Mouse (Mus musculus) heart, embryonic 15.5 days (tissue): ENCODE measurements around the gene Fam129a. TPM values are rescaled to one million over a fixed set of nuclear protein-coding genes. Genes with fewer than 3 reads are reported as not detected.

Experiments
- ATAC-seq: fragments of 200-750 bp; cut with Nextera tagmentation; replicated peaks from 2 replicates; pipeline ENCODE4 v1.8.0; 2017; ENCODE audit warnings: low read depth, moderate TSS enrichment; ENCODE audit not compliant: insufficient number of reproducible peaks, insufficient read depth, low FRiP score
- H3K27ac ChIP-seq: fragments of 300-500 bp; sonication (generic); 2 replicates; pipeline ENCODE4 v1.5.1; 2015; ENCODE audit warnings: mild to moderate bottlenecking, inconsistent platforms
- H3K27me3 ChIP-seq: fragments of 300-500 bp; sonication (generic); 2 replicates; pipeline ENCODE4 v1.6.1; 2015; ENCODE audit warnings: inconsistent platforms
- H3K36me3 ChIP-seq: fragments of 300-500 bp; sonication (generic); 2 replicates; pipeline ENCODE4 v1.6.1; 2015; ENCODE audit warnings: mild to moderate bottlenecking, inconsistent platforms
- H3K4me1 ChIP-seq: fragments of 300-500 bp; sonication (generic); replicated peaks from 2 replicates; pipeline ENCODE4 v1.6.1; 2015; ENCODE audit warnings: inconsistent platforms
- H3K4me2 ChIP-seq: fragments of 300-500 bp; sonication (generic); 2 replicates; pipeline ENCODE4 v1.6.1; 2015; ENCODE audit warnings: inconsistent platforms, mild to moderate bottlenecking, moderate library complexity
- H3K4me3 ChIP-seq: fragments of 300-500 bp; sonication (generic); 2 replicates; pipeline ENCODE4 v1.5.1; 2015; ENCODE audit warnings: mild to moderate bottlenecking, inconsistent platforms
- H3K9ac ChIP-seq: fragments of 300-500 bp; sonication (generic); 2 replicates; pipeline ENCODE4 v1.6.1; 2015; ENCODE audit warnings: mild to moderate bottlenecking, inconsistent platforms
- H3K9me3 ChIP-seq: fragments of 300-500 bp; sonication (generic); replicated peaks from 2 replicates; pipeline ENCODE4 v1.6.1; 2016; ENCODE audit warnings: inconsistent platforms
- WGBS: fragments of 180-500 bp; shearing (Covaris S2); methylation state at CpG from one replicate; pipeline ENCODE4 v1.1.7; 2015; ENCODE audit warnings: mixed read lengths; 5-methylcytosine and 5-hydroxymethylcytosine counted together
- polyA plus RNA-seq: library from polyadenylated mRNA; unstranded; fragments of >200 nt; fragmentation: Nextera tagmentation; extraction: Ambion mirVana; gene quantifications from 2 replicates; pipeline ENCODE4 v1.2.1, GENCODE M21; 2015

The Fam129a gene
- polyA plus RNA-seq, 1 experiment from 2014 or later, result 14.3 TPM

- Histone ChIP-seq H3K27me3 (no peaks in the 10 kb centered on the region), H3K4me1 (peaks cover 26% of the 10 kb centered on the region), H3K4me3 (no peak overlapping the region), H3K36me3 (no peaks in the 10 kb centered on the region), H3K9me3 (no peaks in the 10 kb centered on the region), H3K9ac (no peak overlapping the region), H3K27ac (no peak overlapping the region), H3K4me2 (no peak overlapping the region)
- 63% methylated on average over 7 of the region's 7 CpGs for WGBS
- no peak for ATAC-seq
Measured at GRCm38 (mm10) chr1:151657042-151657605, 86.1 kb downstream of the Fam129a start.

- 62% methylated on average over 19 of the region's 19 CpGs for WGBS
Measured at GRCm38 (mm10) chr1:151658291-151658830, 87.4 kb downstream of the Fam129a start.

GRCm38 (mm10) chr1:151659636-151660035, 88.7 kb downstream of the Fam129a start:
- Histone ChIP-seq H3K36me3 (no peaks in the 10 kb centered on the region), H3K9ac (no peak overlapping the region), H3K4me3 (no peak overlapping the region), H3K27ac (no peak overlapping the region), H3K4me1 (peaks cover 18% of the 10 kb centered on the region), H3K9me3 (no peaks in the 10 kb centered on the region), H3K4me2 (no peak overlapping the region), H3K27me3 (no peaks in the 10 kb centered on the region)
- no peak for ATAC-seq
- WGBS, result 37% methylated on average over 8 of the region's 8 CpGs

More at GRCm38 (mm10) chr1:151658291-151658830, 87.4 kb downstream of the Fam129a start:
- no peak for ATAC-seq
- no peaks in the 10 kb centered on the region for H3K36me3 ChIP-seq
- H3K27ac ChIP-seq, result no peak overlapping the region
- H3K9ac ChIP-seq, result no peak overlapping the region
- H3K4me3 ChIP-seq, result no peak overlapping the region
- no peak overlapping the region for H3K4me2 ChIP-seq
- no peaks in the 10 kb centered on the region for H3K9me3 ChIP-seq
- peaks cover 29% of the 10 kb centered on the region for H3K4me1 ChIP-seq
- H3K27me3 ChIP-seq, result no peaks in the 10 kb centered on the region

GRCm38 (mm10) chr1:151660251-151660650, 89.3 kb downstream of the Fam129a start:
- no peak overlapping the region for H3K27ac ChIP-seq
- no peak overlapping the region for H3K4me2 ChIP-seq
- no peak overlapping the region for H3K4me3 ChIP-seq
- 0 out of 2 replicates have a peak, but pooled peaks have one; percentile 27 for ATAC-seq
- 58% methylated on average over 4 of the region's 4 CpGs for WGBS
- H3K36me3 ChIP-seq, result no peaks in the 10 kb centered on the region
- no peaks in the 10 kb centered on the region for H3K27me3 ChIP-seq
- H3K4me1 ChIP-seq, result peaks cover 18% of the 10 kb centered on the region
- no peak overlapping the region for H3K9ac ChIP-seq
- H3K9me3 ChIP-seq, result no peaks in the 10 kb centered on the region

DNA sequence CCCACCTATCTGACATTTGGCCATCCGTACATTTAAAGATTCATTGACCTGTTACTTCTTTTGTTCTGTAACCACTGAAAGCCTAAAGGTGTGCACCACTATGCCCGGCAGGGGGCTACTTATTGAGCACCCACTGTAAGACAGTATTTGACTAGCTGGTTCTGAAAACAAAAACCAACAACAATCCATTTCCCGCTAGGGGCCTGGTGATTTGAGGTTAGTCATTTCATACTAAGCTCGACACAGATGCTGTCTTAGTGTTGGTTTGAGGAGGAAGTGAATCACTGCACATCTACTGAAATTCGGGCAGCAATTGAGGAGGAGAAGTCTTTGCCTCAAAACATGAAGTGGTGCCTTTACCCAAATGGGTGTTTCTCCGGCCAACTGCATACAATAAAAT, 89.9 kb downstream of the Fam129a start:
- Histone ChIP-seq H3K9me3 (no peaks in the 10 kb centered on the region), H3K27ac (no peak overlapping the region), H3K36me3 (no peaks in the 10 kb centered on the region), H3K4me3 (no peak overlapping the region), H3K4me1 (peaks cover 18% of the 10 kb centered on the region), H3K9ac (no peak overlapping the region), H3K4me2 (no peak overlapping the region), H3K27me3 (no peaks in the 10 kb centered on the region)
- 85% methylated on average over 6 of the region's 6 CpGs for WGBS
- ATAC-seq, result no peak

- no peaks in the 10 kb centered on the region for H3K36me3 ChIP-seq
- no peak overlapping the region for H3K4me2 ChIP-seq
- H3K4me3 ChIP-seq, result no peak overlapping the region
- no peaks in the 10 kb centered on the region for H3K27me3 ChIP-seq
- H3K9me3 ChIP-seq, result no peaks in the 10 kb centered on the region
- no peak overlapping the region for H3K9ac ChIP-seq
- peaks cover 18% of the 10 kb centered on the region for H3K4me1 ChIP-seq
- no peak for ATAC-seq
- no peak overlapping the region for H3K27ac ChIP-seq
- 82% methylated on average over 7 of the region's 7 CpGs for WGBS
Measured at GRCm38 (mm10) chr1:151661684-151662439, 90.9 kb downstream of the Fam129a start.

DNA sequence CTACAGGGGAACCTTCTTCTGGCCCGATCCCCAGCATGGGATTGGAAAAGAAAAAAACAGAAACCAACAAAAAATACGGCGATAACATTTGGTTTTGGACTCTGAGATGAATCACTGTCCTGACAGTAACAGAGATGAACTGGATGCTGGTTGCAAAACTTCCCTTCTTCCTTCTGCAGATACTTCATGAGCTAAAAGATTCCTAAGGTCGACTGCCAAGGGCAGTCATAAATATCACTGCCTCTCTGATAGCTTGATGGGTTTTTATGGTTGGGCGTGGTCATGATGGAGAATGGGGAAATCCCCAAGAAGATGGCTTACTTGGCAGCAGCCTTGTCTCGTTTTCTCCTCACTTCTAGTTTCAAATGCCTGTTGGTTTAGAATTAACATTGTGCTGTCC, 92.0 kb downstream of the Fam129a start:
- WGBS, result 70% methylated on average over 6 of the region's 6 CpGs
- no peak for ATAC-seq

GRCm38 (mm10) chr1:151664384-151664783, 93.4 kb downstream of the Fam129a start:
- Histone ChIP-seq H3K4me1 (peaks cover 19% of the 10 kb centered on the region), H3K4me2 (no peak overlapping the region), H3K27me3 (no peaks in the 10 kb centered on the region), H3K9ac (no peak overlapping the region), H3K36me3 (no peaks in the 10 kb centered on the region), H3K27ac (no peak overlapping the region), H3K9me3 (no peaks in the 10 kb centered on the region), H3K4me3 (no peak overlapping the region)
- 85% methylated on average over 10 of the region's 10 CpGs for WGBS
- ATAC-seq, result no peak

More for the DNA sequence above, 92.0 kb downstream of the Fam129a start:
- Histone ChIP-seq H3K36me3 (no peaks in the 10 kb centered on the region), H3K4me2 (no peak overlapping the region), H3K4me1 (peaks cover 19% of the 10 kb centered on the region), H3K9me3 (no peaks in the 10 kb centered on the region), H3K27ac (no peak overlapping the region), H3K9ac (no peak overlapping the region), H3K27me3 (no peaks in the 10 kb centered on the region), H3K4me3 (no peak overlapping the region)

DNA sequence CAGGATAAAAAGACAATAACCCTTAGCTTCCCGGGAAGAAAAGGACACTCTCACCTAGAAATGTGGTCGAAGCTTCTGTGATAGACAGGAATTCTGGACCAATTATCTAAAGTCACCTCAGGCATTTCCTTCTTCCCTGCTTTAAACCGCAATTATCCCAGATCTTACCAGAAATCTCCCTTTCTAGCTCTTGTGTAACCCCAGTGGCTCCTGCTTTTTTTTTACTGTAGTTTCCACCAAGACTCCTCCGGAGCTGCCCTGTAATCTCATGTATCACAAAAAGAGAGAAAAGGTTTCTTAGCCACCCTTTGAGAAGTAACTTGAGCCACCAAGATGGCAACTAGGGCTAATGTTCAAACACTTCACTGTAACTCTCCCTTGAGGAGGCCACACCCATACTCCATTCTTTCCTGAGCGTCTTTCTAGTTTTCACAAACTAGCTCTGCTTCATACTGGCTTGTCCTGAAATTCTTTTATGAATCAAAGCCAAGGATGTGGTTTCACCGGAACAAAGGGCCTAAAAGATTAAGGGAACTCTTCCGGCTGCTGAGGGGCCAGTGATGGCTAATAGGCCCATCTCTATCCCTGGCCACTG, 93.9 kb downstream of the Fam129a start:
- Histone ChIP-seq H3K4me1 (peaks cover 15% of the 10 kb centered on the region), H3K4me2 (no peak overlapping the region), H3K27ac (no peak overlapping the region), H3K9ac (no peak overlapping the region), H3K9me3 (no peaks in the 10 kb centered on the region), H3K27me3 (no peaks in the 10 kb centered on the region), H3K36me3 (no peaks in the 10 kb centered on the region), H3K4me3 (no peak overlapping the region)
- WGBS, result 77% methylated on average over 7 of the region's 7 CpGs
- no peak for ATAC-seq

GRCm38 (mm10) chr1:151667351-151668074, 96.5 kb downstream of the Fam129a start:
- ATAC-seq, result no peak
- H3K9ac ChIP-seq, result no peak overlapping the region
- no peak overlapping the region for H3K27ac ChIP-seq
- no peaks in the 10 kb centered on the region for H3K27me3 ChIP-seq
- H3K9me3 ChIP-seq, result no peaks in the 10 kb centered on the region
- H3K4me3 ChIP-seq, result no peak overlapping the region
- H3K36me3 ChIP-seq, result no peaks in the 10 kb centered on the region
- no peak overlapping the region for H3K4me2 ChIP-seq
- 72% methylated on average over 10 of the region's 10 CpGs for WGBS
- peaks cover 15% of the 10 kb centered on the region for H3K4me1 ChIP-seq

DNA sequence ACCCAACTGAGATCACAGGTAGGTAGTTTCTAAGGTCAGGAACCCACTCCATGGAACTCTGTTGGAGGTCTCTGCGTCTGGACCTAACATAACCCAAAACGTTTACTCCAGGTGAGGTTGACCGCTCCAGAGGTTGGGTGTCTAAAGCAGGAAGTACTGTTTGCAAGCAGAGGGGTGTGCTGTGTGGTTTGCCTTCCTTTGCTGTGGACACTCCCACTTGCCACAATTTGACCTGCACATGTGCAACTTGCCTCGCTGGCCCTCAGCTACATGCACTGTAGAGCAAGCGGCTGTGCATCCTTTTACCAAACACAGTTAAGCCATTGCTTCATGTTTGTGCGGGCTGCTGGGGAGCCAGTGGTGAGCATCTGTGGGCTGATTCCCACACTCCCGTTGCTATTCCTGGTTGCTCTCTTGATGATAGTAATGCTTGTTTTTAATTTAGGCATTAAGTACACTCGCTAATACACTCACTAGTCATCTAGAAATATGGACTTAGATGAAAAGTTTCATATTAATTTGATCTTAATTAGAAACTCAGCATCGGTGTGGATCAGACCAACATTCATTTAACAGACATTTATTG, 99.1 kb downstream of the Fam129a start:
- no peaks in the 10 kb centered on the region for H3K36me3 ChIP-seq
- peaks cover 10% of the 10 kb centered on the region for H3K4me1 ChIP-seq
- H3K27me3 ChIP-seq, result no peaks in the 10 kb centered on the region
- no peak for ATAC-seq
- no peaks in the 10 kb centered on the region for H3K9me3 ChIP-seq
- no peak overlapping the region for H3K4me3 ChIP-seq
- H3K9ac ChIP-seq, result no peak overlapping the region
- 77% methylated on average over 9 of the region's 9 CpGs for WGBS
- no peak overlapping the region for H3K4me2 ChIP-seq
- no peak overlapping the region for H3K27ac ChIP-seq
